9 mouse cellular contexts compared by ENCODE assay signal in genomic region chr2:32963981-32964380, GRCm38 (mm10). TPM values are rescaled to one million over a fixed set of nuclear protein-coding genes. Genes with fewer than 3 reads are reported as not detected.
A peak's percentile ranks its signal among the peaks of the same experiment; 100 is the strongest.
DNase-seq lines count a peak whose midpoint lies in the region; ATAC-seq and TF ChIP-seq lines count a peak whose summit lies in the region.
"Had no signal": no experiment of that assay in that cellular context is flagged by ENCODE, and none has a peak within 500 bp of the region (broad histone marks: within the 10 kb centered on the region; RNA-seq: fewer than 3 reads in every experiment).

No protein-coding gene starts in this region.

- H3K9me3 ChIP-seq in heart, embryonic 15.5 days (replicated peaks): no peaks in the 10 kb centered on the region
- no peaks in the 10 kb centered on the region for H3K9me3 ChIP-seq in liver, embryonic 12.5 days (replicated peaks)

- H3K79me3 ChIP-seq in C2C12 (ENCODE audit: low read depth): peaks cover 34% of the 10 kb centered on the region

- no peak for DNase-seq in heart, adult 8-10 months (ENCODE audit: low spot score)
- DNase-seq in ZHBTc4 (ENCODE audit: low read depth, low spot score): peak; percentile 78
- DNase-seq in left cerebral cortex, postnatal 36 days (ENCODE audit: low spot score in 2 of 2): no peak
- no peak for DNase-seq in kidney, postnatal 4 days
- DNase-seq: cerebellum, postnatal 14 days had no signal

- WGBS in heart, embryonic 15.5 days: 79% methylated on average over 1 of the region's 1 CpGs
- WGBS in liver, embryonic 12.5 days (ENCODE audit: insufficient replicate concordance): 32% methylated on average over 1 of the region's 1 CpGs

- no peak overlapping the region; the same call in 1 of the 2 replicates for H3K4me3 ChIP-seq in heart, embryonic 15.5 days
- H3K4me3 ChIP-seq in C2C12 (ENCODE audit: insufficient read depth, poor library complexity, severe bottlenecking): peak overlapping the region; percentile 92
- peak overlapping the region; percentile 86 for H3K4me3 ChIP-seq in liver, embryonic 12.5 days

- H3K4me2 ChIP-seq in heart, embryonic 15.5 days: peak overlapping the region; percentile 75; the same call in 1 of the 2 replicates
- H3K4me2 ChIP-seq in liver, embryonic 12.5 days: peak overlapping the region; percentile 96

- peak overlapping the region; percentile 38 for H3ac ChIP-seq in C2C12 (ENCODE audit: control insufficient read depth, insufficient read length, low read depth)

- H3K9ac ChIP-seq in heart, embryonic 15.5 days: no peak overlapping the region
- peak overlapping the region; percentile 94 for H3K9ac ChIP-seq in liver, embryonic 12.5 days

- H3K27ac ChIP-seq in heart, embryonic 15.5 days: no peak overlapping the region; the same call in 1 of the 2 replicates
- H3K27ac ChIP-seq in liver, embryonic 12.5 days: peak overlapping the region; percentile 94

- TF ChIP-seq CTCF in C2C12 (IDR thresholded peaks at IDR 0.05; ENCODE audit: control insufficient read depth, insufficient read depth, insufficient read length): no peak

- H3K79me2 ChIP-seq in C2C12 (ENCODE audit: control insufficient read depth, insufficient read depth): peaks cover 58% of the 10 kb centered on the region

- peaks cover 21% of the 10 kb centered on the region for H3K36me3 ChIP-seq in heart, embryonic 15.5 days
- peaks cover 35% of the 10 kb centered on the region for H3K36me3 ChIP-seq in C2C12 (ENCODE audit: control insufficient read depth, insufficient read depth)
- peaks cover 31% of the 10 kb centered on the region for H3K36me3 ChIP-seq in liver, embryonic 12.5 days

- H3K27me3 ChIP-seq in heart, embryonic 15.5 days: no peaks in the 10 kb centered on the region
- no peaks in the 10 kb centered on the region for H3K27me3 ChIP-seq in C2C12 (ENCODE audit: control insufficient read depth, insufficient read depth, insufficient read length)
- no peaks in the 10 kb centered on the region for H3K27me3 ChIP-seq in liver, embryonic 12.5 days (replicated peaks)

- no peak for ATAC-seq in heart, embryonic 15.5 days (replicated peaks; ENCODE audit: insufficient number of reproducible peaks, insufficient read depth, low FRiP score, low read depth)
- no peak for ATAC-seq in liver, embryonic 12.5 days
- ATAC-seq in granulocyte monocyte progenitor cell, adult 5-6 weeks (replicated peaks; ENCODE audit: poor library complexity, severe bottlenecking): no peak

- intact Hi-C loops in left cerebral cortex, postnatal 36 days (cut with DNase I): no loop called here

- peaks cover 60% of the 10 kb centered on the region for H3K4me1 ChIP-seq in heart, embryonic 15.5 days (replicated peaks)
- H3K4me1 ChIP-seq in liver, embryonic 12.5 days: peaks cover 73% of the 10 kb centered on the region

TF ChIP-seq in C2C12, 6 proteins besides CTCF, POLR2A, EP300 and RAD21:
- TF ChIP-seq FOSL1 (IDR thresholded peaks at IDR 0.05; ENCODE audit: insufficient read depth, low read length, poor library complexity, severe bottlenecking) (no peak), MYOD1 (IDR thresholded peaks at IDR 0.05; ENCODE audit: control insufficient read depth, insufficient read length, low read depth) (no peak), CEBPB (IDR thresholded peaks at IDR 0.05; ENCODE audit: low read depth) (no peak), MAX (IDR thresholded peaks at IDR 0.05) (no peak), MYOG (IDR thresholded peaks at IDR 0.05; ENCODE audit: control insufficient read depth, extremely low read depth, insufficient read length) (no peak), USF1 (IDR thresholded peaks at IDR 0.05; ENCODE audit: low read depth) (no peak)

RNA-seq across cellular contexts. Expression of gene Lrsam1, which starts 2.6 kb away (rescaled TPM):
- polyA plus RNA-seq in heart, embryonic 15.5 days (2015; fragmentation: Nextera tagmentation; extraction: Ambion mirVana): 8.3 and 9.3 TPM in 2 replicates
- total RNA-seq in heart, adult 8-10 months (2022): 10 to 100 TPM; 13.1 to 21.8 (median 17.5) TPM
- polyA plus RNA-seq in C2C12 (2012; fragmentation: generic; extraction: Trizol): 10.3 TPM
- 3.5 and 4.4 TPM in 2 replicates for polyA plus RNA-seq in liver, embryonic 12.5 days (2016; fragmentation: Nextera tagmentation; extraction: Ambion mirVana)
- 10 to 100 TPM; 34.7 to 36.2 TPM for total RNA-seq in left cerebral cortex, postnatal 36 days (2021)
- 9.6 and 14.7 TPM in 2 replicates for total RNA-seq in granulocyte monocyte progenitor cell, adult 5-6 weeks (2014; fragmentation: Nextera tagmentation)
- 2.8 and 3.2 TPM in 2 replicates for total RNA-seq in granulocyte monocyte progenitor cell, adult 5-6 weeks (2017)

RNA-seq across cellular contexts. Expression of gene Rpl12, which starts 2.6 kb away (rescaled TPM):
- polyA plus RNA-seq in heart, embryonic 15.5 days (2015; fragmentation: Nextera tagmentation; extraction: Ambion mirVana): 79.3 and 89.3 TPM in 2 replicates
- 10 to 100 TPM; 56.3 to 66.1 (median 58.9) TPM for total RNA-seq in heart, adult 8-10 months (2022)
- 3,677 TPM for polyA plus RNA-seq in C2C12 (2012; fragmentation: generic; extraction: Trizol)
- 171 and 174 TPM in 2 replicates for polyA plus RNA-seq in liver, embryonic 12.5 days (2016; fragmentation: Nextera tagmentation; extraction: Ambion mirVana)
- total RNA-seq in left cerebral cortex, postnatal 36 days (2021): 100 to 1,000 TPM; 107 to 115 TPM
- 3,079 and 3,298 TPM in 2 replicates for total RNA-seq in granulocyte monocyte progenitor cell, adult 5-6 weeks (2014; fragmentation: Nextera tagmentation)
- 2,139 and 2,991 TPM in 2 replicates for total RNA-seq in granulocyte monocyte progenitor cell, adult 5-6 weeks (2017)

RNA-seq across cellular contexts. Expression of gene Slc2a8, which starts 17.9 kb away (rescaled TPM):
- 20.4 and 23.6 TPM in 2 replicates for polyA plus RNA-seq in heart, embryonic 15.5 days (2015; fragmentation: Nextera tagmentation; extraction: Ambion mirVana)
- 10 to 100 TPM; 15.2 to 20.2 (median 17.1) TPM for total RNA-seq in heart, adult 8-10 months (2022)
- polyA plus RNA-seq in C2C12 (2012; fragmentation: generic; extraction: Trizol): 4.3 TPM
- polyA plus RNA-seq in liver, embryonic 12.5 days (2016; fragmentation: Nextera tagmentation; extraction: Ambion mirVana): 11.2 and 11.9 TPM in 2 replicates
- 10 to 100 TPM; 26.9 to 27.1 TPM for total RNA-seq in left cerebral cortex, postnatal 36 days (2021)
- total RNA-seq in granulocyte monocyte progenitor cell, adult 5-6 weeks (2014; fragmentation: Nextera tagmentation): 4.0 and 4.8 TPM in 2 replicates
- 3.7 and 5.8 TPM in 2 replicates for total RNA-seq in granulocyte monocyte progenitor cell, adult 5-6 weeks (2017)

Comparison
In these comparisons a context has a peak if more than half of its experiments do, and no peak if none do; other contexts are left out.
1. RNA of gene Rpl12, which starts 2.6 kb away (total RNA-seq): 2,139 to 3,298 TPM in granulocyte monocyte progenitor cell, adult 5-6 weeks; 107 to 115 TPM in left cerebral cortex, postnatal 36 days and 56.3 to 66.1 TPM in heart, adult 8-10 months; every median in the first group is over 10 times any median in the second.